Mouse (Mus musculus) adrenal gland, postnatal 4 days (tissue): Measurements from ENCODE around the gene Tff3. TPM values are rescaled to one million over a fixed set of nuclear protein-coding genes. Genes with fewer than 3 reads are reported as not detected.
A peak's percentile ranks its signal among the peaks of the same experiment; 100 is the strongest.

Source experiments
- DNase-seq, 2 experiments: peaks; one replicate each; pipeline ENCODE4 v3.0.0; 2021 to 2022; ENCODE audit warnings: low spot score in 2 of 2, mixed read lengths in 2 of 2
- long read RNA-seq, 2 experiments: library from polyadenylated mRNA; stranded (forward); transcript quantifications; one replicate each; pipeline ENCODE4 v2.0.0; 2021
- total RNA-seq, 2 experiments: library from RNA; stranded (reverse); gene quantifications; 2 replicates each; pipeline ENCODE4 v1.2.3; 2021

The Tff3 gene
- total RNA-seq, result not detected
- long read RNA-seq, experiment 1, result 0 reads
- long read RNA-seq, experiment 2, result 0 reads

DNA sequence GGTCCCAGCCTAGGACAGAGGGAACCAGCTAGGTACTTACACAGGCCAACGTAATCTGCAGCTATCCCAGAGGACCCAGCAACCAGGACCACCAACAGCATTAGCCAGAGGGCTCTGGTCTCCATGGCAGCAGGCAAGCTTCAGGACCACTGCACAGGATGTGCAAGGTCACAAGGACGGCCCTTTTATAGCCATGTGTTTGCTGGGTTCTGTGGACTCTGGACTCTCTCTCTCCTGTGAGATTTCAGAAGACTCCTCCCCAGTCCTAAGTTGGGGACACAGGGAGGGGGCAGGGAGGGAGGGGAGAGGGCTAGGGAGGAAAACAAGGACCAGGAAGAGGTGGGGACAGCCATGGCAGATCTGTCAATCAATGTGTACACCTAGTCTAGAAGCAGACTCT lies at the start of gene Tff3:
TSS of gene Tff3 (minus strand) at position 195 of the 400 bp plus-strand sequence.
- DNase-seq, result no peak

DNA sequence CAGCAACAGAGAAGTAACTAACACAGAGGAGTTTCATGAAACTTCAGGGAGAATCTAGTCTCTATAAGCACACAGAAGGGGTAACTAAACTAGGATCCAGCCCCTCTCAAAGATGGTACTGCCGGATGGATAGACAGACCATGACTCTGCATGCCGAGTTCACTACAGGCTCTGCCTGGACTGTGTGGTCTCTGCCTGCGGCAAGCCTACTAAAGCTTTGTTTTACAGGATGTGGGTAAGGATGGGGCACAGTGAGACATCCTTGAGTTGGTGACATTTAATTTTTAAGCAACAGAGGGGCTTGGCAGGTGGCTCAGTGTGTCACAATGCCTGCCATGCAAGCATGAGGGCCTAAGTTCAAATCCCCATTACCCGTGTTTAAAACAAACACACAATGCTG lies 46.9 kb upstream of the Tff3 start:
- DNase-seq, result no peak

DNA sequence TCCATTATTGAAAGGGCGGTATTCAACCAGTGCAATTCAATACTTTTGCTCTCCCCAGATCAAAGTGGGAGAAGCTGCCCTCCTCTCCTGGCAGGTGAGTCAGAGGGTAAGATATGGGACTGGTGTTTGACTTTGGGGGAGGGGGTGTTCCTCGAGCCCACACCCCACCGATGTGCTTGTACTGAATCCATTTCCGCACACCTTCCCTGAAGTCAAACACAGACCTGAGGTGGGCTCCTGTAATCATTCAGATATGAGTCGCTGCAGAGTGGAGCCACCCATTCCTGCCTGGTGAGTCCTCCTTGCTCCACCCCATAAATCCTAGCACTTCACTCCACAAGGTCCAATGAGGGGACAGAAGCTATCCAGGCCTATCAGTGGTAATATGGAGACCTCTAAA lies 40.4 kb upstream of the Tff3 start:
- no peak for DNase-seq

DNA sequence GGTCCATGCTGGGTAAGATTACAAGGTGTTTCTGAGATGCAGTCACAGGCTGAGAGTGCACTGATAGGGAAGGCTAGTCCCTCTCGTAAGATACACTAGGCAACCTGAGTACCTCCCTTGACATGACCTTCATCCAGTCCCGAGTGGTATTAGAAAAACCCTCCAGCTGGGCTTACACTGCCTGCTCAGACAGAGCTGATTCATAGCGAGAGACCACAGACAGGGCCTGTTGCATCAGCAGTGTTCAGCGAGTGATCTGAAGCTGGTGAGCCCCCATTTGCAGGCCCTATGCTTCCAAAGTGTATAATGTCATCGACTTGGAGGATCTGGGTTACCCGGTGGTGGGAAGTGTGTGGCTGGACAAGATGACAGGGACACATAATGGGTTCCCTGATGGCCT lies 35.7 kb upstream of the Tff3 start, which contains the start of gene Tff1:
TSS of gene Tff1 (minus strand) at position 151 of the 400 bp plus-strand sequence.
- DNase-seq, result no peak

DNA sequence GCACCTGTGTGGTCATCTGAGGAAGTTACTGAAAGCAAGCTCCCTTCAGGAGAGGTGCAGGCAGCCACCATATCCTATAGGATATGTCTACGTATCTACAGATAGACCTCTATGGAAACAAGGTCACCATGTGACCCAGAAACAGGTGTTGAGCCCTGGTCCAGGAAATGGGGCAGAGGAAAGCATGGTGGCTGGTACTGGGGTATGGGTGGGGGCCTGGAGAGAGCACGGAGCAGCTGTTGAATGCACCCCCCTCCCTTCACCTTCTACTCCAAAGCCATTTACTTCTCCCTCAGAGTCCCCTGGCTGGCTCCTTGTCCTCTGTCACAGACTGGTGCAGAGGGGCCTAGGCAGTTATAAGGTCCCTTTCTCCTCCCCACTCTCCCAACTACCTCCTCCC lies 34.4 kb upstream of the Tff3 start:
- no peak for DNase-seq

DNA sequence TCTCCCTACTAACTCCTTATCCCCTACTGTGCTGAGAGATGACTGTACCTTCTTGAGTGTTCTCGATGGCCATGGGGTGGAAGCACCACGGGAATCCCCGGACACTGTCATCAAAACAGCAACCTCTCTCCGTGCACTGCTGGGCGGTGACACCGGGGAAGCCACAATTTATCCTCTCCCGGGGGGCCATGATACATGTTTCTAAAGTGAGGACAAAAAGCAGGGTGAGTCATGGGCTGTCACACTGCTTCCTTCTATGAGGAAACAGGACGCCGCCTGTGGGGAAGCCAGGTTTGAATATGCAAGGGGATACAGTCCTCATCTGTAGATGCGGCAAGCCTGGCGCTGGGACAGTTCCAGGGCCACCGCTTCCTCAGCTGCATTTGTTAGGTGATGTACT lies 33.2 kb upstream of the Tff3 start:
- no peak for DNase-seq

DNA sequence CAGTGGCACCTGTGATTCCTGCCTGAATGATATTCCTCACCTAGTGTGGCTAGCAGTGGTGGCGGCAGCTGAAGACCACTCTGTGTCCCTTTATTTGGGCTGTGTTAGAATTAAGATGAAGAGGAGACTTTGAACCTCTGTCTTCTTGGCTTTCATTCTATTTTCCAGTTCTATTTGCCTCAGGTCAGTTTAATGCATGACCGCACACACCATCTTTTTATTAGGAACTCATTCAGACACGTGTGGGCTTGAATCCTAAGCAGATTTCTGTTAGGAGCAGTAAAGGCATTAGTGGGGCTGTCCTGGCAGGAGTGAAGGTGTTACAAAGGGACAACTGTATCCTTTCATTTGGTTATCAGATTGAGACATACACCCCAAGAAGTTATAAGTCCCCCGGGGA lies 30.8 kb upstream of the Tff3 start:
- no peak for DNase-seq

DNA sequence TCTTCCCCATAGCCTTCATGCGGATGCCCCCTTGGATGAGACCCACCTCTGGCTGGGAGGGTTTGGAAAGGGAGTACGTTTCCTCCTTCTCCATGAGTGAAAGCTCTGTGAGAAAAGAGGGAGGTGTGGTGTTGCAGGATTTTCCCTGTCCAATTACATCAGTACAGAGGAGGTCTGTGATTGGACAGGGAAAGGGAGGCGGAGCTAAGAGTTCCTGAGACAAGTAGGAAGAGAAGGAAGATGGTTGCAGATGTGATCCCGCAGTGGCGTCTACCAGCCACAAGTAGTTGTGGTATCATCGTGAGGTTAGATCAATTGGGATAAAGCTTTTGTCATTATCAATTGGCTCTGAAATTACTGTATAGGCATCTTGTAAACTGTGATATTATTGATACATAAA lies 28.5 kb upstream of the Tff3 start:
- no peak for DNase-seq

DNA sequence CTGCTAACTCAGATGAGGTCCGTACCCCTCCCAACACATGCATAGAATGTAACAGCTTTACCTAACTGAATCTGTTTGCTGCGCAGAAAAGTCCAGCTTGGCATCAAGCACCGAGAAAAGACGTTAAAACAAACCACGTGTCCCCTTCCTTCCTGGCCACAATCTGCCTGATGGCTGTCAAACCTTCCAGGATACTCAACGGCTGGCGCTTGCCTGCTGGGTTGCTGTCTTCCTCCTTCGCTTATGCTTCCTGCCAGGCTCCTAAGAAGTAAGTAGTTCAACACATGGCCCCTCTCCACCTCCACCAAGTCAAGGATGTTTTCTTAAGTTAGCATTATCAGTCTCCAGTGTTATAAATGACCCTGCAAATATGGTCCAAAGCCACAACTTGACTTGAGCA lies 24.3 kb upstream of the Tff3 start:
- no peak for DNase-seq

DNA sequence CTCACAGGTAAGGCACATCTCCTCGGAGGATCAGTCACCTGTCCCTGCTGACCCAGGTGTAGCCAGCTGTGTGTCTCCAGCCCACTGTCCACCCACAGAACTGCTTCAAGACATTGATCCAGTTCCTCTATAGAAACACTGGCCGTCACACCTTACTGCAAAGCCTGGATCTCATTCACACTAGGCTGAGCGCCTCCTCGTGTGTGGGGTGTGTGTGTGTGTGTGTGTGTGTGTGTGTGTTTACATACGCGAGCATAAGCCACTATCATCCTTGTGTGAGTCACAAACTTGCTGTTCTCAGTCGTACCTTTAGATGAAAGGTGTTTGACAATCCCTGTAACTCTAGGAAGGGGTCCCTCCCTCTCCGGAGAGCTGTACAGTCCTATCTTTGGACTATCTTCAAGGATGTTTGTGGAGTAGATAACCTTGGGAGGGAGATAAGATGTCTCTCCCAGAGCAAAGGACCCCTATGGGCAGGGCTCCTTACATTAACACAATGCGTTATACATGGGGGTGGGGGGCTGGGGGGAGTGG lies 23.6 kb upstream of the Tff3 start:
- DNase-seq, result no peak

DNA sequence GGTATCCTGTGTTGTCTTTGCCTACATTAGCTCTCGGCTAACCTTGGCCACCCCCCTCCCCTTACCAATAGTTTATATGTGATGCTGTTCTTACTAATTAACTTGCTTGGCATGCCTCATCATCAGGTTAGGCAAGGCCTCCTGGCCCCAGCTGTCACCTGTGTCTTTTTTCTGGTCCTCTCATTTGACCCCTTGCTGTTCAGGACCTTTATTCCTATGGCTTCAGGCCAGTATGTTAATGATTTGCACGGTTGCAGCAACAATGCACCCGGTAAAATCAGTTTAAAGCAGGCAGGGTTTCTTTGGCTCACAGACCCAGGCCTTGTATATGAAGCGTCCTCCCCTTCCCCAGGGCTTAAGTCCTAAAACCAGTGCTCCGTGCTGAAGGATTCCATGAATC lies 23.1 kb upstream of the Tff3 start:
- no peak for DNase-seq

DNA sequence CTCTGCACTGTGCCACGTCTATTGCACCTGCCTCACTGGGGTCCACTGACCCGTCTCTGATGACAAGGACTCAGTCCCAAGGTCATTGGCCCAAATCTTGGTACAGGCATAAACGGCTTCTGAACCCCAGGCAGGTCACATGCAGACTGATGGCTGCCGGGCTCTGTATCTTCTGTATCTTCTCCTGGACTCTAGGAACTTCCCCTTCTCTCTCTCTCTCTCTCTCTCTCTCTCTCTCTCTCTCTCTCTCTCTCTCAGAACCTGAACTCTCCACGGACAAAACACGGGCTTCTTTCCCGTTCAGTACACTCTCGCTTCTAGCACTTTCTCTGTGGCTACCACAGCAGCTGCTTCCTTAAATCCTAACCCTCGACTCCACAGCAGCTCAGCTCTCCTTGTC lies 16.6 kb upstream of the Tff3 start:
- no peak for DNase-seq

DNA sequence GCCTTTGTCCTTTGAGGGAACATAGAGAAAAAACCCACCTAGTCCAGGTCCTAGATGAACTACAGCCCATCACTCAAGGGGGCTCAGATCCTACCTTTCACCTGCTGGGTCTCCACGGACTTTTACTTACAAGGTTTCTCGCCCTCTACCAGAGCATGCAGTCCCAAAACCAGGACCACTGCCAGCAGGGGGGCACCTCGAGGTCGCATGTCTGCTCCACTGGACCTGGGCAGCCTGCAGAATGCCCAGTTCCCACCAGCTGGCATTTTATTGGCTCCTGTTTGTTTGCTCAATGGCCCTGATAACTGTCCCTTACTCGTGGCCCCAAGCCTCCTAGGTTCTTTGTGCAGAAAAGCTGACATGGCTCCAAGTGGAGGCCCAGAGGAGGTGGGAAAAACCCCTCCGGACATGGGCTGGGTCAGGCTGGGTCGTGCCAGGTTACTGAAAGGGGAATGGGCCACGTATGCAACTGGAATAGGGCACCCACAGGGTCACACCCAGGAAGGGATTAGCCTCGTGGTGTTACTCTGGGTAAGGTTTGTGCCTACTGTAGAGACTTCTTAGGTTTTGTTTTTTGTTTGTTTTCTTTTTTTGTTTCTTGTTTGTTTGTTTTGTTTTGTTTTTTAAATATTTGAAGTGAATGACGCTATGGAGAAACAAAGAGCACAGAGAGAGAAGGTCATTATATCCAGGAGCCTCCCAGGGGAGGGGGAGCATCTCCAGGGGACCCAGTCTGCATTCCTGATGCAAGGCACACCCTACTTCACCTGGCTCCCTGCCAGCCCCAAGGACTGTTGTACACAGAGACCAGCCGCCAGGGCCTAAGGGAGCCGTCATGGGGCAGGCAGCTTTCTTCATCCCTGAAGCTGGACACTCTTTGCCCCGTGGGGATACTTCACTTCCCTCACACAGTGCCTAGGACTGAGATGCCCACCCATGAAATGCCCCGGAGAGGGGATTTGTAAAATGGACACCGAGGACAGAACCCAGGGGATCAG lies 14.9 kb upstream of the Tff3 start, which contains the start of gene Tff2:
TSS of gene Tff2 (minus strand) at position 243 of the 998 bp plus-strand sequence.
- DNase-seq, result no peak

DNA sequence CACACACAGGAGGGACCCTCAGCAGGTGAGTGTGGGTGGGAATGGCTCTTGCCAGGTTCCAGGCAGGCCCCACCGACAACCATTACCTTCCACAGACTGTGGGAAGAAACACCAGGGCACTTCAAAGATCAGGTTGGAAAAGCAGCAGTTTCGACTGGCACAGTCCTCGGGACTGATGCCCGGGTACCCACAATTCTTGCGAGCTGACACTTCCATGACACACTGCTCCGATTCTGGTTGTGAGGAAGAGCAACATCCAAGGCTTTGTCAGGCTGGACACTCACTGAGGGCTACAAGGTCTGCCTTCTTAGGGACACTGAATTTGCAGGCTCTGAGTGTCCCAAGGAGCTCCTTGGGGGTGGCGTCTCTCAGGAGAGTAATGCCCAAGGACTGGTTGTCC lies 12.7 kb upstream of the Tff3 start:
- DNase-seq, result no peak

DNA sequence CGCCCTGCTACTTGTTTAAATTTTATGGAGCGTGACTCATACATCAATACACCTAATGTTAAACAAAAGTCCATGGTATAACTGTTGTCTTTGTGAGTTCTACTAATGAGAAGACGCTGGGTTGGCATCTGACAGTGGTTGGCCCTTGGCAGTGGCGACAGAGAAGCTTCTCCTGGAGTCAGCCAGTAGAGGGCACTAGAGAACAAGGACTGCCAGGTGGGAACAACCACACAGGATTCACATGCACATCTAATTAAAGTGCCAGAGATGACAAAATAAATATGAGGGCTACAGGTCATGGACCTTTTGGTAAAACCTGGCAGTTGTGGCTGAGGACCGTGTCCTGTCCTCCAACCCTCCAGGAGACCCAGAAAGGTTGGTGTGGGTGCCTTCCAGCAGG lies 9.0 kb upstream of the Tff3 start:
- DNase-seq, result peak in 1 of 2 experiments; percentile 31

DNA sequence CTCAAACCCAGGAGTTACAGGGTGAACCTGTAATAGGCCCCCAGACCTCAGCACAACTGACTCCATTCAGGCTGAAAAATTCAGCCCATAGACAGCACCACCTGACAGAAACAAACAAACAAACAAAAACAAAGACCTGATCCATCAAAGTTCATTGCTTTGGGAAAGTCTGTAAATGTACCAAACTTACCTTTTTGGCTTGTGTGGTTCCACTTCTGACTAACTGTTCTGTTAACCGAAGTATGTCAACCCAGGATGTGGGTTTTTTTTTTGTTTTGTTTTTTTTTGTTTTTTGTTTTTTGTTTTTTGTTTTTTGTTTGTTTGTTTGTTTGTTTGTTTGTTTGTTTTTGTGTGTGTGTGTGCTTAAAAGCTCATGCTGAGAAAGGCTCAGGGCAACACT lies 7.4 kb upstream of the Tff3 start:
- DNase-seq, result no peak

DNA sequence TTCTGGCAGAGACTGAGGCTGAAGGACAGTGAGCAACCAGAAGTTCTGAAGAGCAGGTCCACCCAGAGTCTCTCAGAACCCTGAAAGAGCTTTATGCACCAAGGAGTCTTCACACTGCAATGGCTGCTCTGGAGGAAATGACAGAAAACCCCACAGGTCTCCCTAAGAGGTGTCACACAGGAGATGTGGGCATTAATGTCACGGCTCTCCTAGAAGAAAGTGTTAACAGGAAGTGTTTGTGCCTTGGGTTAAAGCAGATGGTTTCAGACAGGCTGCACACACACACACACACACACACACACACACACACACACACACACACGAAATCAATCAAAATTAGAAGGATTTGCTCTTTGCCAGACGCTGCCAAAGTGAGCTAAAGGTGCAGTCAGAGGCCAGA lies 6.8 kb upstream of the Tff3 start:
- no peak for DNase-seq

DNA sequence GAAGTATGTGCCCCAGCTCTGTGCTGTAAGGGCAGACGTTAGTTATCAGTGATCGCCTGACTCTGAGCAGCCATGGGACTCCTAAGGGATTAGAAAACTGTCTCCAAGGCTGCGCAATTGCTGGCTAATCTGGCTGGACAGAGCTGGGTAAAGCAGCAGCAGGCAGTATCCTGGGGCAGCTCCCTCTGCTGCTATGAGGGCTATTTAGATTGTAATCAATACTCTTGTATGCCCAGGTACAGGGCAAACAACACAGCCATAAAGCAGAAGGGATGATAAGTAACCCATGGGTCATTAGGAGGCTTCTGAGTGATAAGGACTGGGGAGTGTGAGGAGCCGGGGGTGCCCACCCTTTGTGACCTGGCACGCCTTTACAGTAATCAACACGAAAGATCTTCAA lies 5.5 kb upstream of the Tff3 start:
- no peak for DNase-seq

DNA sequence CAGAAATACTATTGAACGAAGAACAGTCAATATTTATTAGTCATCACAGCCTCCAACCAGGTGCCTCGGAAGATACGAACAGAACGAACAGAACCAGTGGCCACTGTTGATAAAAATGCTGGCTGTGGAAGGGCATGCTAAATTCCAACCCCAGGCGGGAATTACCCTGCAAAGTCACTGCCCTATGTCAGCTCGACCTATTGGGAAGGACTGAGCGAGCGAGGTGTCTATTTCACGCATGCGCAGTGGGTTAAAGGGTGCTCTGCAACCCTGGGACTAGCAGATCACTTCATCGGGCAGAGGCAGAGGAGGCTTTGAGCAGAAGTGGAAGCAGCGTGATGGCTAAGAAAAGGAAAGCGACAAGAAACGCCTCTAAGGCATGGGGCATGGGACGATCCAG lies 4.3 kb upstream of the Tff3 start:
- no peak for DNase-seq

DNA sequence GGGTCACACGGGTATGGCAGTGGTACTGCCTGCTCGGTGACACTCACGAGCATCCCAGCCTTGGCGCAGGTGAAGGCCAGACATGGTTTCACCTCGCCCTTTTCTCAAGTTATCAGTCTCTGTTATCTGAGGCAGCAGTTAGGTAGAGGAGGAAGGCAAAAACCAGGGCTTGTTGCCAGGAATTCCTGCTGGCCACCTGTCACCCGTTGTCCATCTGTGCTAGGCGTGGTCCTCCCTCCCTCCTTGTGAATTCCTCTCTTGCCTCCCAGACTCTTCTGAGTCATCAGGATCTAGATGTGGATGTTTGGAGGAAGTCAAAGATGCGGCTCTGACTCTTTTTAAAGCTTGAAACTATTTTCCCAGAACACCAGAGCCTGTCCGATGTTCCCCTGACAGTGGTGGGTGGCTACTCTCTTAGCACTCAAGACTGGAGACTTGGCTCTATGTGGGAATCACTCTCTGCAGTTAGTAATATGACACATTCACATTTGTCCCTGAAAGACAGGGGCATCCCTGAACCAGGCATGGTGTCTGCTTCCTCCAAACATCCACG lies 1.9 kb upstream of the Tff3 start:
- no peak for DNase-seq

DNA sequence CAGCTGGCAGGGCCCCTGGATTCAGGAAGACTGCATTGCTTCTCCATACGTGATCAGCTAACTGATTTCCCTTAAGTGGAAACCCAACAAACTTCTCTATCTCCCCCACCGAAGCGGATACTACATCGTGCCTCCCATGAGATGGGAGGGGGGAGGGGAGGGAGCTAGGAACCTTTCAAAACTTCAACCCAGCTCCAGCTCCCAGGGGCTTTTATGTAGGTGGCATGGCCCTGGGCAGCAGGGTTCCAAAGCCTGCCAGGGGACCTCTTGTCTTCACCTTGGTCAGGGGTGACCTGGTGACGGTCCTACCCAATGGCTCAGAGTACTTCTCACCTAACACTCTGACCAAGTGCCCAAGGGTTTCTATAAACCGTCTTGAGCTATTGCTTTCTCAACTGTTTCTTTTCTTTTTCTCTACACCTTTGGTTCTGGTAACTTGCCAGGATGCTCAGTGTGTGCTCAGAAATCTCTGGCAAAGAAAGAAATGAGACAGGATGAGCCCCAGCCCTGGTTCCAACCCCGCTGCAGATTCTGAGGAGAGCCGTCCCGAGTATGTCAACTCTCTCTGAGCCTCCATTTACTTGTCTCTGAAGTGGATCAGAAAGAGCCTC lies 633 bp downstream of the Tff3 start:
- no peak for DNase-seq
